Mouse (Mus musculus) cortical plate, adult 2 months (tissue): ENCODE data around the gene Scaf1.

Source experiments
- CTCF ChIP-seq: fragments of 200-500 bp; IDR thresholded peaks from 2 replicates; pipeline ENCODE4 v1.5.1; 2011; ENCODE audit warnings: mild to moderate bottlenecking, control low read depth, low read length; ENCODE audit not compliant: insufficient read depth; ENCODE audit errors: extremely low read depth
- POLR2A ChIP-seq: fragments of 200-500 bp; IDR thresholded peaks from 2 replicates; pipeline ENCODE4 v1.6.1; 2011; ENCODE audit warnings: mild to moderate bottlenecking, low read length, control low read depth; ENCODE audit not compliant: insufficient read depth; ENCODE audit errors: extremely low read depth

GRCm38 (mm10) chr7:44974383-44975116 is 41.6 kb downstream of the Scaf1 start, which contains the start of gene Cpt1c:
- TF ChIP-seq CTCF: no peak
- TF ChIP-seq POLR2A: peak; percentile 94
